Mouse (Mus musculus): ENCODE measurements around the gene Aspscr1.

GRCm38 (mm10) chr11:120684660-120685059 lies 11.9 kb downstream of the Aspscr1 start:
- TF ChIP-seq TAL1 (conservative IDR thresholded peaks at IDR 0.05; ENCODE audit: low read depth, low read length) (no peak), CTCF (IDR thresholded peaks at IDR 0.05; ENCODE audit: low read depth, low read length) (no peak), GATA2 (IDR thresholded peaks at IDR 0.05; ENCODE audit: borderline replicate concordance, low read depth, low read length) (no peak), GATA1 (IDR thresholded peaks at IDR 0.05; ENCODE audit: borderline replicate concordance, low read length) (no peak), POLR2AphosphoS5 (IDR thresholded peaks at IDR 0.05; ENCODE audit: insufficient replicate concordance, low read depth, low read length) (no peak)

Data from G1E (cell line).